Mouse (Mus musculus) midbrain, embryonic 15.5 days (tissue): ENCODE measurements around the gene Dab2ip. TPM values are rescaled to one million over a fixed set of nuclear protein-coding genes. Genes with fewer than 3 reads are reported as not detected.
A peak's percentile ranks its signal among the peaks of the same experiment; 100 is the strongest.

Source experiments
- ATAC-seq: fragments of 200-750 bp; cut with Nextera tagmentation; replicated peaks from 2 replicates; pipeline ENCODE4 v1.8.0; 2017; ENCODE audit warnings: moderate TSS enrichment
- H3K27ac ChIP-seq: fragments of 300-500 bp; sonication (generic); 2 replicates; pipeline ENCODE4 v1.5.1; 2015; ENCODE audit warnings: mild to moderate bottlenecking, inconsistent platforms
- H3K27me3 ChIP-seq: fragments of 300-500 bp; sonication (generic); replicated peaks from 2 replicates; pipeline ENCODE4 v1.6.1; 2015; ENCODE audit warnings: inconsistent platforms
- H3K36me3 ChIP-seq: fragments of 300-500 bp; sonication (generic); replicated peaks from 2 replicates; pipeline ENCODE4 v1.6.1; 2015; ENCODE audit warnings: inconsistent platforms
- H3K4me1 ChIP-seq: fragments of 300-500 bp; sonication (generic); 2 replicates; pipeline ENCODE4 v1.6.1; 2015; ENCODE audit warnings: inconsistent platforms
- H3K4me2 ChIP-seq: fragments of 300-500 bp; sonication (generic); 2 replicates; pipeline ENCODE4 v1.6.1; 2015; ENCODE audit warnings: inconsistent platforms, mild to moderate bottlenecking, moderate library complexity
- H3K4me3 ChIP-seq: fragments of 300-500 bp; sonication (generic); 2 replicates; pipeline ENCODE4 v1.5.1; 2015; ENCODE audit warnings: mild to moderate bottlenecking, inconsistent platforms
- H3K9ac ChIP-seq: fragments of 300-500 bp; sonication (generic); 2 replicates; pipeline ENCODE4 v1.6.1; 2015; ENCODE audit warnings: mild to moderate bottlenecking, inconsistent platforms
- H3K9me3 ChIP-seq: fragments of 300-500 bp; sonication (generic); 2 replicates; pipeline ENCODE4 v1.6.1; 2016; ENCODE audit warnings: inconsistent platforms
- WGBS: fragments of 180-500 bp; shearing (Covaris S2); methylation state at CpG from one replicate; pipeline ENCODE4 v1.1.7; 2015; ENCODE audit warnings: mixed read lengths; 5-methylcytosine and 5-hydroxymethylcytosine counted together
- polyA plus RNA-seq: library from polyadenylated mRNA; unstranded; fragments of >200 nt; fragmentation: Nextera tagmentation; extraction: Ambion mirVana; gene quantifications from 2 replicates; pipeline ENCODE4 v1.2.1, GENCODE M21; 2015

Gene Dab2ip
- polyA plus RNA-seq, 1 experiment from 2014 or later, result 79.7 TPM

- Histone ChIP-seq H3K4me1 (peaks cover 35% of the 10 kb centered on the region), H3K4me3 (no peak overlapping the region), H3K36me3 (no peaks in the 10 kb centered on the region), H3K9me3 (no peaks in the 10 kb centered on the region), H3K4me2 (peak overlapping the region; percentile 6), H3K27ac (no peak overlapping the region), H3K27me3 (no peaks in the 10 kb centered on the region), H3K9ac (no peak overlapping the region)
- 6% methylated on average over 11 of the region's 11 CpGs for WGBS
- ATAC-seq, result peak; percentile 34
These were observed 52.3 kb downstream of the Dab2ip start for GRCm38 (mm10) chr2:35610168-35610951.

GRCm38 (mm10) chr2:35610976-35611375, 52.9 kb downstream of the Dab2ip start:
- WGBS, result 51% methylated on average over 7 of the region's 7 CpGs

GRCm38 (mm10) chr2:35611645-35612044, 53.6 kb downstream of the Dab2ip start:
- Histone ChIP-seq H3K27ac (no peak overlapping the region), H3K9me3 (no peaks in the 10 kb centered on the region), H3K36me3 (no peaks in the 10 kb centered on the region), H3K27me3 (no peaks in the 10 kb centered on the region), H3K4me2 (no peak overlapping the region), H3K9ac (no peak overlapping the region), H3K4me1 (peaks cover 35% of the 10 kb centered on the region), H3K4me3 (no peak overlapping the region)
- ATAC-seq, result no peak
- 76% methylated on average over 4 of the region's 4 CpGs for WGBS

More at GRCm38 (mm10) chr2:35610976-35611375, 52.9 kb downstream of the Dab2ip start:
- Histone ChIP-seq H3K4me3 (no peak overlapping the region), H3K27me3 (no peaks in the 10 kb centered on the region), H3K4me1 (peaks cover 35% of the 10 kb centered on the region), H3K4me2 (no peak overlapping the region), H3K27ac (no peak overlapping the region), H3K9me3 (no peaks in the 10 kb centered on the region), H3K9ac (no peak overlapping the region), H3K36me3 (no peaks in the 10 kb centered on the region)
- ATAC-seq, result no peak

GRCm38 (mm10) chr2:35612297-35612696, 54.2 kb downstream of the Dab2ip start:
- Histone ChIP-seq H3K4me1 (peaks cover 31% of the 10 kb centered on the region), H3K4me3 (no peak overlapping the region), H3K27ac (no peak overlapping the region), H3K9ac (no peak overlapping the region), H3K27me3 (no peaks in the 10 kb centered on the region), H3K4me2 (no peak overlapping the region), H3K9me3 (no peaks in the 10 kb centered on the region), H3K36me3 (no peaks in the 10 kb centered on the region)
- no peak for ATAC-seq
- WGBS, result 82% methylated on average over 7 of the region's 7 CpGs

GRCm38 (mm10) chr2:35613946-35614353, 55.9 kb downstream of the Dab2ip start:
- Histone ChIP-seq H3K9ac (no peak overlapping the region), H3K27me3 (no peaks in the 10 kb centered on the region), H3K4me1 (peaks cover 28% of the 10 kb centered on the region), H3K4me3 (no peak overlapping the region), H3K9me3 (no peaks in the 10 kb centered on the region), H3K27ac (no peak overlapping the region), H3K4me2 (no peak overlapping the region), H3K36me3 (no peaks in the 10 kb centered on the region)
- ATAC-seq, result no peak
- WGBS, result 57% methylated on average over 3 of the region's 3 CpGs

GRCm38 (mm10) chr2:35614411-35614810, 56.3 kb downstream of the Dab2ip start:
- H3K27ac ChIP-seq, result no peak overlapping the region

GRCm38 (mm10) chr2:35615366-35615765, 57.3 kb downstream of the Dab2ip start:
- Histone ChIP-seq H3K27me3 (no peaks in the 10 kb centered on the region), H3K4me2 (no peak overlapping the region), H3K9ac (no peak overlapping the region), H3K9me3 (no peaks in the 10 kb centered on the region), H3K4me3 (no peak overlapping the region), H3K36me3 (no peaks in the 10 kb centered on the region), H3K27ac (no peak overlapping the region), H3K4me1 (peaks cover 27% of the 10 kb centered on the region)
- 62% methylated on average over 4 of the region's 4 CpGs for WGBS
- no peak for ATAC-seq

More at GRCm38 (mm10) chr2:35614411-35614810, 56.3 kb downstream of the Dab2ip start:
- H3K36me3 ChIP-seq, result no peaks in the 10 kb centered on the region
- ATAC-seq, result no peak
- WGBS, result 54% methylated on average over 3 of the region's 3 CpGs
- H3K27me3 ChIP-seq, result no peaks in the 10 kb centered on the region
- peaks cover 28% of the 10 kb centered on the region for H3K4me1 ChIP-seq
- H3K4me3 ChIP-seq, result no peak overlapping the region
- H3K9ac ChIP-seq, result no peak overlapping the region
- H3K9me3 ChIP-seq, result no peaks in the 10 kb centered on the region
- no peak overlapping the region for H3K4me2 ChIP-seq

GRCm38 (mm10) chr2:35615977-35616376, 57.9 kb downstream of the Dab2ip start:
- Histone ChIP-seq H3K9me3 (no peaks in the 10 kb centered on the region), H3K36me3 (no peaks in the 10 kb centered on the region), H3K4me3 (no peak overlapping the region), H3K4me1 (peaks cover 21% of the 10 kb centered on the region), H3K4me2 (no peak overlapping the region), H3K27me3 (no peaks in the 10 kb centered on the region), H3K9ac (no peak overlapping the region), H3K27ac (no peak overlapping the region)
- WGBS, result 63% methylated on average over 2 of the region's 2 CpGs
- ATAC-seq, result no peak

- no peak overlapping the region for H3K4me3 ChIP-seq
- peaks cover 17% of the 10 kb centered on the region for H3K4me1 ChIP-seq
- no peaks in the 10 kb centered on the region for H3K36me3 ChIP-seq
- WGBS, result 81% methylated on average over 6 of the region's 6 CpGs
- no peak overlapping the region for H3K9ac ChIP-seq
- H3K4me2 ChIP-seq, result no peak overlapping the region
- H3K27ac ChIP-seq, result no peak overlapping the region
- H3K27me3 ChIP-seq, result no peaks in the 10 kb centered on the region
- no peak for ATAC-seq
- no peaks in the 10 kb centered on the region for H3K9me3 ChIP-seq
These were observed 59.0 kb downstream of the Dab2ip start for GRCm38 (mm10) chr2:35616891-35617658.

- Histone ChIP-seq H3K36me3 (no peaks in the 10 kb centered on the region), H3K9me3 (no peaks in the 10 kb centered on the region), H3K27ac (no peak overlapping the region), H3K4me3 (no peak overlapping the region), H3K27me3 (no peaks in the 10 kb centered on the region), H3K9ac (no peak overlapping the region), H3K4me2 (no peak overlapping the region), H3K4me1 (peaks cover 25% of the 10 kb centered on the region)
- ATAC-seq, result no peak
- WGBS, result 71% methylated on average over 7 of the region's 7 CpGs
These were observed 60.9 kb downstream of the Dab2ip start for GRCm38 (mm10) chr2:35618981-35619380.

GRCm38 (mm10) chr2:35619532-35619931, 61.5 kb downstream of the Dab2ip start:
- H3K4me1 ChIP-seq, result peaks cover 25% of the 10 kb centered on the region
- H3K4me2 ChIP-seq, result no peak overlapping the region
- H3K27ac ChIP-seq, result no peak overlapping the region
- no peaks in the 10 kb centered on the region for H3K9me3 ChIP-seq
- WGBS, result 48% methylated on average over 2 of the region's 2 CpGs
- no peaks in the 10 kb centered on the region for H3K27me3 ChIP-seq
- no peak overlapping the region for H3K4me3 ChIP-seq
- H3K9ac ChIP-seq, result no peak overlapping the region
- H3K36me3 ChIP-seq, result no peaks in the 10 kb centered on the region
- no peak for ATAC-seq

- no peaks in the 10 kb centered on the region for H3K36me3 ChIP-seq
- H3K9me3 ChIP-seq, result no peaks in the 10 kb centered on the region
- WGBS, result 25% methylated on average over 7 of the region's 7 CpGs
- no peak for ATAC-seq
- H3K27ac ChIP-seq, result no peak overlapping the region
- H3K4me3 ChIP-seq, result no peak overlapping the region
- 0 out of 2 replicates have a peak overlapping the region, but pooled peaks have one; percentile 16 for H3K4me2 ChIP-seq
- H3K9ac ChIP-seq, result no peak overlapping the region
- peaks cover 25% of the 10 kb centered on the region for H3K4me1 ChIP-seq
- H3K27me3 ChIP-seq, result no peaks in the 10 kb centered on the region
These were observed 62.5 kb downstream of the Dab2ip start for GRCm38 (mm10) chr2:35620364-35621224.
